Mouse (Mus musculus) midbrain, embryonic 11.5 days (tissue): ENCODE measurements around the gene Anxa6. TPM values are rescaled to one million over a fixed set of nuclear protein-coding genes. Genes with fewer than 3 reads are reported as not detected.

Experiments
- ATAC-seq: fragments of 200-750 bp; cut with Nextera tagmentation; 2 replicates; pipeline ENCODE4 v1.8.0; 2017; ENCODE audit warnings: moderate TSS enrichment, moderate library complexity; ENCODE audit not compliant: low FRiP score
- DNase-seq: peaks from one replicate; pipeline ENCODE4 v3.0.0; 2015; ENCODE audit warnings: low spot score; ENCODE audit errors: missing footprints
- H3K27ac ChIP-seq: fragments of 300-500 bp; sonication (generic); 2 replicates; pipeline ENCODE4 v1.5.1; 2014; ENCODE audit warnings: low read depth, low read length
- H3K27me3 ChIP-seq: fragments of 300-500 bp; sonication (generic); 2 replicates; pipeline ENCODE4 v1.6.1; 2014; ENCODE audit warnings: mild to moderate bottlenecking, low read length, moderate library complexity, mixed read lengths; ENCODE audit not compliant: control insufficient read depth, insufficient read depth
- H3K36me3 ChIP-seq: fragments of 300-500 bp; sonication (generic); 2 replicates; pipeline ENCODE4 v1.6.1; 2014; ENCODE audit warnings: mild to moderate bottlenecking, low read length, moderate library complexity, mixed read lengths; ENCODE audit not compliant: control insufficient read depth, insufficient read depth
- H3K4me1 ChIP-seq: fragments of 300-500 bp; sonication (generic); 2 replicates; pipeline ENCODE4 v1.6.1; 2014; ENCODE audit warnings: low read length; ENCODE audit not compliant: control insufficient read depth, insufficient read depth
- H3K4me2 ChIP-seq: fragments of 300-500 bp; sonication (generic); 2 replicates; pipeline ENCODE4 v1.6.1; 2014; ENCODE audit warnings: mild to moderate bottlenecking, moderate library complexity
- H3K4me3 ChIP-seq: fragments of 300-500 bp; sonication (generic); 2 replicates; pipeline ENCODE4 v1.5.1; 2014; ENCODE audit warnings: low read depth, low read length
- H3K9ac ChIP-seq: fragments of 300-500 bp; sonication (generic); 2 replicates; pipeline ENCODE4 v1.6.1; 2014; ENCODE audit warnings: low read length
- H3K9me3 ChIP-seq: fragments of 300-500 bp; sonication (generic); 2 replicates; pipeline ENCODE4 v1.6.1; 2016; ENCODE audit warnings: low read length; ENCODE audit not compliant: control insufficient read depth
- WGBS: fragments of 180-500 bp; shearing (Covaris S2); extraction: QIAGEN DNeasy Blood & Tissue Kit; methylation state at CpG from one replicate; pipeline ENCODE4 v1.1.7; 2014; 5-methylcytosine and 5-hydroxymethylcytosine counted together
- polyA plus RNA-seq: library from polyadenylated mRNA; unstranded; fragments of >200 nt; fragmentation: Nextera tagmentation; extraction: Ambion mirVana; gene quantifications from 2 replicates; pipeline ENCODE4 v1.2.1, GENCODE M21; 2014

Gene Anxa6
- polyA plus RNA-seq = 71.2 and 77.6 TPM in 2 replicates

DNA sequence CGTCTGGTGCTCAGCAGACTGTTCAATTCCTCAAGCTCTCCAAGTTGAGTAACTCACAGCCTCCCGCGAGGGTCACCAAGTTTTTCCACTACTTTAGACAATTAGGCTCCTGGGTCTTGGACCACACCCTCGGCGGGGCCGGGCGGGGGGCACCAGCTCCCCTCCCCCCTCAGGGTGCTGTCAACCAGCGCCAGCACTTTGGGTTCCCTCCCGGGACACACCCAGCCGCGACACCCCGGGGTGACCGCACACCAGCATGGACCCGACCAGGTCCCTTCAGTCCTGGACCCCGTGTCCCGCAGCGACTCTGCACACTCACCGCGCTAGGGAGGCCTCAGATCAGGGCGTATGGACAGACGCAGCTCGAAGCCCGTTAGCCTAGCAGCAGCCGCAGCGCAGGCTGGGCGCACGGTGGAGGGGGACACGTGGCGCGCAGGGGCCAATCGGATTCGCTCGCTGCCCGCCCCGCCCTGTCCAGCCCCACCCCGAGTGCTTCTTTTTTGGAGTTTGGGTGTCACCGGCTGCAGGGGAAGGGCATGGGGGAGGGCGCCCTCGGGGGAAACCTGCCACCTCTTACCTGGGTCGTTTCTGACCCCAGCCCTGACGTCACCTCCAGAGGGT, at the start of gene Anxa6:
Gene Anxa6 (minus strand): TSS at position 406 of the 621 bp plus-strand sequence.
- Histone ChIP-seq H3K4me2 (peak within 1 kb of the TSS; percentile 78), H3K9me3 (no peaks in the 10 kb centered on the region), H3K4me3 (peak within 1 kb of the TSS; percentile 36), H3K4me1 (no peaks in the 10 kb centered on the region; the same call in 1 of the 2 replicates), H3K27ac (no peak within 1 kb of the TSS), H3K9ac (peak within 1 kb of the TSS; percentile 39), H3K27me3 (peaks cover 6% of the 10 kb centered on the region), H3K36me3 (no peaks in the 10 kb centered on the region)
- DNase-seq (peak; percentile 92), ATAC-seq (peak; percentile 91)
- WGBS = under 1% methylated on average over 40 of the region's 41 CpGs

DNA sequence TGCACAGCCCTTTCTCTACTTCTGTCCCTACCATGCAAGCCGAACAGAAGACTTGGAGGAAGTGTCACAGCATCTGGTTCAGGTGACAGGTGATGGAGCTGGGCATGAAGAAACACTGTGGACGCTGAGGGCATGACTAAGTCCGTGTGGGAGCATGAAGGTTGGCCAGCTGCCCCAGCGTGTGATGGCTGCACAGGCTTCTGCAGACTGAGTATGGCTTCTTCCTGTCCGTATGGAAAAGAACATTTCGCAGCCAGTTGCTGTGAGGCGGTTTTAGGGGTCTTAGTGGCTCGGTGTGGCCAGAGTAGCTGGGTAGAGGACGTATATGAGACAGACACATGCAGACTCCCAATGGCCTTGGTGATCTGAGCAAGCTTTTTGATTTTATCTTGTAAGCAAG, 48.0 kb upstream of the Anxa6 start:
- no peak overlapping the region for H3K4me3 ChIP-seq
- DNase-seq (no peak), ATAC-seq (no peak)
- WGBS = 92% methylated on average over 9 of the region's 9 CpGs
- no peak overlapping the region for H3K27ac ChIP-seq
- peaks cover 18% of the 10 kb centered on the region for H3K27me3 ChIP-seq
- H3K36me3 ChIP-seq = no peaks in the 10 kb centered on the region
- H3K4me1 ChIP-seq = peaks cover 5% of the 10 kb centered on the region
- H3K9me3 ChIP-seq = no peaks in the 10 kb centered on the region; the same call in 1 of the 2 replicates
- H3K4me2 ChIP-seq = no peak overlapping the region
- H3K9ac ChIP-seq = no peak overlapping the region

DNA sequence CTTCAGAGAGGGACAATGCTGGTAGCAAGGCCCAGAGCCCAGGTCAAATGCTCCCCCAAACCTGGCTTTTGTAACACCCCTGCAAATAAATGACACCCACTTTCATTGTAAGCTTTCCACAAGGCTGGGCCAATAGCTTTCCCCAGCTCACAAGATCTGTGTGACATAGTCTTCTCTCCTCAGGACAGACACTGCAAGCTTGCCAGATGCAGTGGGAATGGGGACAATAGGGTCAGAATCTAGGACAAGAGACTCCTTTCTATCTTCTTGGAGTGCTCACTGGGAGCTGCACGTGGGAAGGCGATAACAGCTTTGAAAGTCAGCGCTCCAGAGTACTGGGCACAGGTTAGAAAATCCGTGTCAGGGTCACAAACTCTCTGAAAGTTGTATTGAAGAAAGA, 45.9 kb upstream of the Anxa6 start:
- H3K9me3 ChIP-seq = no peaks in the 10 kb centered on the region; the same call in 1 of the 2 replicates
- 72% methylated on average over 4 of the region's 4 CpGs for WGBS
- no peak overlapping the region for H3K4me3 ChIP-seq
- H3K36me3 ChIP-seq = no peaks in the 10 kb centered on the region
- H3K9ac ChIP-seq = no peak overlapping the region
- ATAC-seq = no peak
- no peak overlapping the region for H3K4me2 ChIP-seq
- H3K4me1 ChIP-seq = peaks cover 5% of the 10 kb centered on the region
- no peak overlapping the region for H3K27ac ChIP-seq
- DNase-seq = no peak
- peaks cover 18% of the 10 kb centered on the region for H3K27me3 ChIP-seq

DNA sequence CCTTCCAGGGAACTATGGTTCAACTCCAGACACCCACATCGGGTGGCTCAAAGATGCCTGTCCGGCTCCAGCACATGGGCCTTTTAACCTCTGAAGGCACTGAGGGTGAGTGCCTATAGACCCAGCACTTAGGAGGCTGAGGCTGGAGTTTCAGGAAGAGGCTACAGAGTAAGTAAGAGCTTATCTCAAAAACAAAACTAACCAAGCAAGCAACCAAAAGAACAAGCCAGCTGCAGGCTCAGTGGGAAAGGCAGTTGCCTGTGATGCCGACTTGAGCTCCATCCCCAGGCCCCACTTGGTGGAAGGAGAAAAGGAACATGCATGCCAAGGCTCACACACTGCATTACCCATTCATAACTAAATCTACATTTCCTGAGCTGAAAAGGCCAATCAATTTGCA, 45.3 kb upstream of the Anxa6 start:
- no peaks in the 10 kb centered on the region; the same call in 1 of the 2 replicates for H3K9me3 ChIP-seq
- H3K4me1 ChIP-seq = peaks cover 5% of the 10 kb centered on the region
- no peak overlapping the region; the same call in 1 of the 2 replicates for H3K4me2 ChIP-seq
- no peak overlapping the region for H3K4me3 ChIP-seq
- ATAC-seq (no peak), DNase-seq (peak; percentile 88)
- no peak overlapping the region for H3K27ac ChIP-seq
- H3K27me3 ChIP-seq = peaks cover 18% of the 10 kb centered on the region
- H3K36me3 ChIP-seq = no peaks in the 10 kb centered on the region
- 65% methylated on average over 3 of the region's 3 CpGs for WGBS
- H3K9ac ChIP-seq = no peak overlapping the region

DNA sequence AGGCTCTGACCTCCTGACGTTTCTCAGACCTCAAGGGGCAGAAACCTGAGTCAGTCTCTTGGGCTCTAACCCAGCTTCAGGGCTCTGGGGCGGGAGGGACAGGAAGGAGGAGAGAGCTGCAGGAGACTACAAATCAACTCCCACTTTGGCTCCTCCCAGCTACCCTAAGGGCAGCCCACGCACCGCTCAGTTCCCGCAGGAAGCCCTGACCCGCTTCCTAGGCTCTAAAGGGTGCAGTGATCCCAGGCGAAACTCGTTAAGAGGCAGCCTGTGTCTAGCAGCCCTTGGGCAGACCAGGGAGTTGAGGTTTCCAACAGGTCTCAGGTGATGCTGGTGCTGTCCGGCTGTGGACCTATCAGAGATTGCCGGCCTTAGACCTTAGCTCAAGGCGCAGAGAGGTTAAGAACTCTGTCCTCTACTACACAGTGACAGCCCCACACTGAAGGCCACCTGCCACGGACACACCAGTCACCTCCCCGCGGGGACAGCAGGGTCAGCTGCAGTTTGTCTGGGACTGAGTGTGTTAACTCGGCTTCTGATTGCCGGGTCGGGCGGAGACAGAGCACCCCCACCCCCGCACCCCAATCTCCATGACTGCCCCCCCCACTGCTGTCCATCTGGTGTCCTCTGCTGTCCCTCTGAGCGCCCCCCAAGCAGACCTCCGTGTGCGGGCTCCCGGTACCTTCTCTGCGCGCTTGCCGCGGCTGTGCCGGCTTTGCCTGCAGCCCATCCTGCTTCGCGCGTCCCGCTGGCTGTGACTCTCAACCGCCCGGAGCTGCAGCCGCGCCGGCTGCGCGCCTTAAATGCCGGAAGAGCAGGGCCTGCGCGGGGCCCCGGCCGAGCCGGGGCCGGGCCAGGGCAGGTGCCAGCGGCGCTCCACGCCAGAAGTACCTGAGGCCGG, 44.3 kb upstream of the Anxa6 start, which contains the start of gene Ccdc69:
Gene Ccdc69 (minus strand): TSS at position 801 of the 901 bp plus-strand sequence.
- no peaks in the 10 kb centered on the region for H3K36me3 ChIP-seq
- under 1% methylated on average over 49 of the region's 50 CpGs for WGBS
- peak; percentile 44; the same call in 1 of the 2 replicates for ATAC-seq
- H3K27me3 ChIP-seq = peaks cover 18% of the 10 kb centered on the region
- peak; percentile 91 for DNase-seq
- H3K27ac ChIP-seq = no peak within 1 kb of the TSS
- H3K4me1 ChIP-seq = peaks cover 5% of the 10 kb centered on the region
- H3K9me3 ChIP-seq = no peaks in the 10 kb centered on the region; the same call in 1 of the 2 replicates
- H3K9ac ChIP-seq = peak within 1 kb of the TSS; percentile 56
- peak within 1 kb of the TSS; percentile 42 for H3K4me3 ChIP-seq
- H3K4me2 ChIP-seq = peak within 1 kb of the TSS; percentile 86

DNA sequence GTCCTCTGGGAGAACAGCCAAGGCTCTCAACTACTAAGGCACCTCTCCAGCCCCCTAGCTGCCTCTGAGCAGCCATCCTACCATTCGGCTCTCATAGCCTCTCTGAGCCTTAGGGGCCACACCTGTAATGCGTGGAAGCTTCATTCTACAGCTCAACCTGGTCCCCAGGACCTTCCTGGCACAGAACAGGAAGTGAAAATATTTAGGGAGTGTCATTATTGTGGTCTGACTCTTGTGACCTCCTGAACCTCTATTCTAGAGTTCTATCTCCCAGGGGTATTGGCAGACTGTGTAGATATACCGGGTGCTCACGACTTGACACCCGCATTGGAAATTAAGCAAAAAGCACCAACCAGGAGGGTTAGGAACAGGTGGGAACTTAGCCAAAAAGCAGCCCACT, 43.0 kb upstream of the Anxa6 start:
- no peaks in the 10 kb centered on the region for H3K36me3 ChIP-seq
- no peak overlapping the region for H3K4me3 ChIP-seq
- peaks cover 18% of the 10 kb centered on the region for H3K27me3 ChIP-seq
- H3K27ac ChIP-seq = no peak overlapping the region
- no peak for DNase-seq
- no peak overlapping the region for H3K9ac ChIP-seq
- H3K4me2 ChIP-seq = no peak overlapping the region
- ATAC-seq = no peak
- peaks cover 5% of the 10 kb centered on the region for H3K4me1 ChIP-seq
- WGBS = 90% methylated on average over 5 of the region's 5 CpGs
- H3K9me3 ChIP-seq = no peaks in the 10 kb centered on the region; the same call in 1 of the 2 replicates

DNA sequence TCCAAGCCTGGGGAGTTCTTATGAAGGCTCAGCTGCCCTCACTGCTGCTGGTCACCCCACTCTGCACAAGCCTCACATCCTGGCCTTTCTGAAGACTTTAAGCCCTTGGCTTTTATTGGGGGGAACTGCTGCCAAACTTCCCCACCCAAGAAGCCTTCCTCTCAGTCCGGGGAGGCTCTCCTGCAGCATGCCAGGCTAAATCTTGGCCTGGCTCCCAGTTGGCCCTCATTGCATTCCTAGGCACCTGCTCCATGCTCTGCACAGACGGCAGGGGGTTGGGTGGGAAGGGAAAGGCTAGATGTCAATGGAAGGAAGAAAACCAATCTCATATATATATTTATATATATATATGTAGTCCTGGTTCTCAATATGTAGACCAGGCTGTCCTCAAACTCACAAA, 42.4 kb upstream of the Anxa6 start:
- H3K27ac ChIP-seq = no peak overlapping the region
- H3K27me3 ChIP-seq = peaks cover 18% of the 10 kb centered on the region
- no peaks in the 10 kb centered on the region; the same call in 1 of the 2 replicates for H3K9me3 ChIP-seq
- H3K4me2 ChIP-seq = no peak overlapping the region
- H3K4me1 ChIP-seq = peaks cover 5% of the 10 kb centered on the region
- H3K4me3 ChIP-seq = no peak overlapping the region
- DNase-seq = no peak
- H3K9ac ChIP-seq = no peak overlapping the region
- WGBS = 82% methylated on average over 2 of the region's 2 CpGs
- no peak for ATAC-seq
- H3K36me3 ChIP-seq = no peaks in the 10 kb centered on the region

DNA sequence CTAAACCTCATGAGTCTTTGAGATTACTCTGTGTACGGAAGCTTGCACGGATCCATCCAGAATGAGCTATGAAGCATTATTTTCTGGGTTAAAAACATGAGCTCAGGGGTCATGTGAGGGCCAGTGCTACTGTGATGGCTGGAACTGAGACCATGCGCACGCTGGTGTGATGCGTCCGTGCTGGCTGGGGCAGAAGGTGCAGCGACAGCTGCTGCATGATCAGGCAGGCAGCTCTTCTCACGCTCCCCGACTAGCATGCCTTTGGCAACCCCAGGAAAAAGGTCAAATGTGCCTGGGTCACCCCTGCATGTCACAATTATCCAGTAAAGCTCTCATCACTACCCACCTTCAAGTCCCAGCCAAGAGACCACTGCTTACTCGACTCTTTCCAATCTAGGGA, 39.9 kb upstream of the Anxa6 start:
- Histone ChIP-seq H3K4me1 (peaks cover 5% of the 10 kb centered on the region), H3K36me3 (no peaks in the 10 kb centered on the region), H3K4me2 (no peak overlapping the region), H3K4me3 (no peak overlapping the region), H3K9ac (no peak overlapping the region), H3K9me3 (no peaks in the 10 kb centered on the region), H3K27me3 (peaks cover 9% of the 10 kb centered on the region), H3K27ac (no peak overlapping the region)
- DNase-seq (no peak), ATAC-seq (no peak)
- 86% methylated on average over 10 of the region's 10 CpGs for WGBS

DNA sequence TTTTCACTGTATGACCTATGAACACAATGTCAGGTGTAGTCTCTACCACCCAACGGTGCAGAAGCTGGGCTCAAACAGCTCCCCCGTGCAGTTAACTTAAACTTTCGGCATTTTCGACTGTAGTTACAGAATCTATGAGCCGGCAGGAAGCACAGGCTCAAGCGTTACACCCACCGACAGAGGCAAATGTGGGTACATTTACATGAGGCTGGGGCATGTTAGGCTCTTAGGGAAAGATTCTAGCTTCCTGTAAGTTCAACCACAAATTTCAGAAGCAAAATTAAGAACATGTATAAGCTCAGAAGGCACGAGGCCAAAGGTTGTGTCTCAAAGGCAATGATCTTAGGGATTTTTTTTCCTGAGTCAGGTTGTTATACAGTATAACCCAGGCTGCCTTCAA, 39.2 kb upstream of the Anxa6 start:
- Histone ChIP-seq H3K27ac (no peak overlapping the region), H3K4me2 (no peak overlapping the region), H3K27me3 (peaks cover 4% of the 10 kb centered on the region; the same call in 1 of the 2 replicates), H3K36me3 (no peaks in the 10 kb centered on the region), H3K9me3 (no peaks in the 10 kb centered on the region), H3K4me3 (no peak overlapping the region), H3K4me1 (peaks cover 4% of the 10 kb centered on the region), H3K9ac (no peak overlapping the region)
- 86% methylated on average over 8 of the region's 8 CpGs for WGBS
- DNase-seq = no peak
- no peak for ATAC-seq
